Mouse (Mus musculus) right cerebral cortex, postnatal 36 days (tissue): ENCODE measurements around the gene Fam219a.
A peak's percentile ranks its signal among the peaks of the same experiment; 100 is the strongest.

Source experiments
- DNase-seq, 2 experiments: peaks; one replicate each; pipeline ENCODE4 v3.0.0; 2022; ENCODE audit warnings: low spot score in 2 of 2, mixed read lengths in 1 of 2

Gene Fam219a

DNA sequence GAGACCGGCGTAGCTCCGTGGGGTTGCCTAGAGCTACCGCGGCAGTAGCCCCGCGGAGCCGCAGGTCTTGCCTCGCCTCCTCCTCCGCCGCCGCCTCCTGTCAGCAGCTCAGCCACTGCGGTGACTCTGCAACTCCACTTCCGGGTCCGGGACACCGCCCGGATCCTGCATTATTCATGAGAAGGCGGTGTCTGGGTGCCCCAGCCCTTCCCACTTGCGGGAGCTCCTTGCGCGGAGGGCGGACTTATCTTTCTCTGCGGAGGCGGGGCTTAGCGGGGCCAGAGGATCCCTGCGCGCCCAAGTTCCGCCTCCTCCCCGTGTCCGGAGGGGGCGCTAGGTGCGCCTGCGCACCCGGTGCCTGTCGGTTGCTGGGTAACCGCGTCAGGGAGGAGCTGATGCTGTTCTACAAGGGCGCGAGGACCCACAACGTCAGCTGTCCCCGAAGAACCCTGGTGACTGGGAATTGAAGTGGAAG lies at the start of gene Fam219a, which contains the start of gene Dnaic1:
TSS of gene Fam219a (minus strand) at position 128 of the 475 bp plus-strand sequence.
TSS of gene Dnaic1 (plus strand) at position 365 of the 475 bp plus-strand sequence.
- DNase-seq, result peak; percentile 98 to 99

DNA sequence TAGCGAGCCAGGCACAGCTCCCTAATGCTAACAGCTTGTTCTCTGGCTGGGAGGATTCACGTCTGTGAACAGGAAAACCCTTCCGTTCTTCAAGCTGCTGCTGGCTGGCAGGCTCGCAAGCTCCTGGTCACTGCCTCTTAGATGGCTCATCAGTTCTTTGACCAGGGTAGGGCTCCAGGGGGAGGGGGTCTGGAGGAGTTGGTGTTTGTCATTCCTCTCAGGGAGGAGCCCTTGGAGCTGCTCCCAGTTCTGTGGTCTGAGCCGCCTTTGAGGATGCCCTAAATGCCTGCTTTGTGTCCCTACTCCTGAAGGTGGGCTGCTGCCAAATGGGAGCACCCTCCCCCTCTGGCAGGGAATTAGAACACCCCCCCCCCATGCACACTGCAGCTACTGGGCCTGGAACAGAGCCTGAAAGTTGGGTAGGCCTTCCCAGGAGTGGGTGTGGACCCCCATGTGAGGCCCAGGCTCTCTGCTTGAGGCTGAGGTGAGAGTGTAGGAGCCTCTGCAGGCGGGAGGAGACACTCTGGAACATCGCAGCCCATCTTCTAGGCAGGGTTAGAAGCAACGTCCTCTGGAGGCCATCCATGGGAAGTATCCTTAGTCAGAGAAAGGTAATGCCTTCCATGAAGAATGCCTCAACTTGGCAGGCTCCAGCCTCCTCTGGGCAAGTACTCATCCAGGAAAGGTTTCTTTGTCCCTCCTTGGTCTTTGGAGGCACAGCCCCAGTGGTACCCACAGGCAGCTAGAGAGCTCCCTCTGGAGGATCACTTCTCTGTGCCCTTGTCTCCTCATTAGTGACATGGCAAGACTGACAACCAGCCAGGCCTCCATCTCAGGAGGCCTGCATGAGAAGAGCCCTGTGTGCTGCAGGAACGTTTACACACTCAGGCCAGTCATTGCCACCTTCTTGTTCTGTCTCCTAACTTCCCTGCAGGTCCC lies 46.6 kb upstream of the Fam219a start:
- peak; percentile 74 to 81 for DNase-seq

DNA sequence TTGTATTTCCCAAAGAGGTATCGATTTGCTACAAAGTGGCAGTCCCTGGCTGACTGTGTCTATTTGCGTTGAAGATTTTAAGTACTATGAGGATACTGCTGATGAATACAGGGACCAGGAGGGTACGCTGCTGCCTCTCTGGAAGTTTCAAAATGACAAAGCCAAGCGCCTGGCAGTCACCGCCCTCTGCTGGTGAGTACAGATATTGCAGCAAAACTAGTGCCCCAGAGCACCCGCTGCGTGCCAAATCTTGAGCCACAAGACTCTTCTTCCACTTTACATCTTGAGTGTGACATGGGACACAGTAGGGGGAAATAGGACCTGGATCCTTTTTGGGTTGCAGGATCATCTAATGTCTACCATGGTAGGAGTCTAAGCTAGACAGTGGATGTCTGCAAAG lies 44.8 kb upstream of the Fam219a start:
- DNase-seq, result peak; percentile 72 to 73

DNA sequence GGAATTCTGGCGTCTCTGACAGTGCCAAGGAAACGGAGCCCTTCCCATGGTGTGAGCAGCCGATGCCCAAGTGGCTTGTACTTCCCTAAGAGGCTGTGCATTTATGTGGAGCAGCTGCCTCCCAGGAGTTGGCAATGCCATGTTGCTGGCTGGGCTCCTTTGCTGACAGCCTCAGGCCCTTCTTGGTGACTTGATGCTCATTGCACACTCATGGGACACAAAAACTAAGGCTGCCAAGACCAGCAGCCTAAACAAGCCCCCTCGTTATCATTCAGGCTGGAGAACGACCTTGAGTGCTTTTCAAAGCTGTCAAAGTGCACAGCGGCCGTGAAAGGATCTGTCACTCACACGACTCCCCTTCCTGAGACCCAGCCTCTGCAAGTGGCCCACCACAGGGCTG lies 42.8 kb upstream of the Fam219a start:
- DNase-seq, result no peak

DNA sequence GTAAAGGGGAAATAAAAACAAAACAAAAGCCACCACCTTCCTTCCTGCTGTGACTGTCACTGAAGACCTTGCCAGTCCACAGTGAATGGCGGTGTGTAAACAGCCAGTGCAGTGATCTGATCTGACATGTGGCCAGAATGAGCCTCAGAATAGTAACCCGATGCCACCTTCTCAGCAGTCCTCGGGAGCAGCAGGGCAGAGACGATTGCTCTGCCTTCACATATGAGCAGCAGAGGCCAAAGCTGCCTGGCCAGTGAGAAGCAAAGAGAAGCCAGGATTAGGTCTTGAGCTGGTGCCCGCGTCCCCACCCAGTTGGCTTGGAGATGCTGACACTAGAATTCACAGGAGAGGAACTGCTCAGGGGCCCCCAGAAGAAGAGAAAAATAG lies 41.2 kb upstream of the Fam219a start:
- DNase-seq, result no peak

DNA sequence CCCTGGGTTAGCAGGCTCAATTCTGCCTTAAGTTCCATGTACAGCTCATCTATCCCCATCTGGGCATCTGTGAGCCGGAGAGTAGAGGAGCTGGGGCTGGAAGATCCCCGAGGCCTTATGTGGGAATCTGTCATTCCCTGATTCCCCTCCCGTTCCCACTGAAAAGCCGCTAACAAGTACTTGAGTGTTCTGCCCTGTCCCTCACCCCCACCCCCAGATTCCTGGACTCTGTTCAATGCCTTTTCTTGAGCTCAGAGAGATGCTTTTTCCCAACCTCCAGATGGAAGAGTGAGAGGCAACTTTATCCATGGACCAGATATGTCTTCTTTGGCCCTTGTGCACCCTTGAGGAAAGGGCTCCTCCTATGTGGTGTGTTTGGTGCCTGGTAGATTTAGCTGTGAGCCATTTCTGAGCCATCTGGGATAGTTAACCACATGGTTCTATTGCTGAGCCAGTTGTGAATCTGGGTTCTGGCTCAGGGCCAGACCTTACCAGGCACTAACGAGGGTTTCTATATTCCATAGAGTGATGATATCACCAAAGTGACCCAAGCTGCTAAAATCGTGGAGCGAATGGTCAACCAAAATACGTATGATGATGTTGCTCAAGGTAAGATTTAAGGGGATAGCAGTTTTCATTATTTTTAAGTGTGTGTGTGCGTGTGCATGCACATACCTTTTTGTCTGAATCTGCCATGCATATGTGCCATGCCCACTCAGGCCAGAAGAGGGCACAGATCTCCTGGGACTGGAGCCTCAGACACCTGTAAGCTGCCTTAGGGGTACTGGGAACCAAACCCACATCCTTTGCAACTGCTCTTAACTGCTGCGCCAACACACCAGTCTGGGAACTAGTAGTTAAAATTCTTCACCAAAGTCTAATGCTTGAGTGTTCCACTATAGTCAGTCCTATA lies 40.6 kb upstream of the Fam219a start:
- DNase-seq, result no peak

DNA sequence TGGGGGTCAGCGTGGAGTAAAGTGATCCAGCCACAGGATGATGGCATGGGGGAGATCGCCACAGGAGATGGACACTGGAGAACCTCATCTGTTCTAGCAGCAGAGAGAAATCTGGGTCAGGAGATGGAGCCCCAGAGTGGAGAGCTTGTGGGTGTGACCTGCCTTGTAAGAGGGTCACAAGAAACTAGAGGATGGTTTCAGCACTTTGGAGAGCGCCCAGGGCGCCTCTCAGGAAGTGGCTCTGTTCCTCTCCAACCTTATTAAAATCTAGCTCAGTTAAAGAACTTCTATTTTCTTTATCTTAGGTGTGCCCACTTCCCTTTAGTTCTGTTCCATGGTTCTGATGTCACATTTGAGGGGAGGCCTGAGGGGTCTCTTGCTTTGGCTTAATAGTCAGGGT lies 37.4 kb upstream of the Fam219a start:
- no peak for DNase-seq

DNA sequence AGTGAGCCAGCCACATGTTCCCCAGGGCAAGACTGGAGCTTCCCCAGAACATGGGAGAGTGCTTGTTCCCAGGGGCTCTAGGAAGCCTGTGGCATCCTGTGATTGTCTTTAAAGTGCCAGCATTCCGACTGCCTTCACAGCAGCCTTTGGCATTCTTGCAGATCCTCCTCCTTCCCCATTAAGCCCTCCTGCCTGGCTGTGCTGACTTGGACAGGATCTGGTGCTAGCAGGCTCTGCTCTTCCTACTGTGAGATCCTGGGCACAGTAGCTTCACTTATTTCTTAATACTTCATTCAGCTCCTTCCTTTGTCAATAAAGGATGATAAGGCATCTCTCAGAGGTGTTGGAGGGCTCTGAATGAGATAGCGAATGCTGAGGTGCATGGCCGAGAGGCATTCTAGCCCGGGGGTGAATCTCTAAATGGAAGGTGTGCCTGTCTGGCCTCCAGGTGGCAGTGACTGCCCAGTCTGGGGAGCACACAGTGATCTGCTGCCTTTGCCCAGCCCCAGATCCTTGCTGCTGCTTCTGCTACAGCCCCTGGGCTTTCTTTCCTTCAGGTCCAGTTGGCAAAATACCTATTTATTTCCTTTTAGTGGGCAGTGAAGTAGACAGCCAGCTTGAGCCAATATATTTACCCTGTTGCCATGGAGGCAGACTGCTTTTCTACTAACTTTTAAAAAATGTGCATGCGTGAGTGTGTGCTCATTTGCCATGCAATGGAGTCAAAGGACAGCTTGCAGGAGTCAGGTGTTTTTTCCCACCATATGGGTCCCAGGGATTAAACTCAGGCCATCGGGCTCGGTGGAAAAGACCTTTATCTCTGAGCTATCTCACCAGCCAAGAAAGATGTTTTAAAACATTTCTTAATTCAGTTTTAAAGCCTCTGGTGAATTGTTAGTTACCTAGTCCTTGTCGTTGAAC lies 35.4 kb upstream of the Fam219a start:
- DNase-seq, result no peak

DNA sequence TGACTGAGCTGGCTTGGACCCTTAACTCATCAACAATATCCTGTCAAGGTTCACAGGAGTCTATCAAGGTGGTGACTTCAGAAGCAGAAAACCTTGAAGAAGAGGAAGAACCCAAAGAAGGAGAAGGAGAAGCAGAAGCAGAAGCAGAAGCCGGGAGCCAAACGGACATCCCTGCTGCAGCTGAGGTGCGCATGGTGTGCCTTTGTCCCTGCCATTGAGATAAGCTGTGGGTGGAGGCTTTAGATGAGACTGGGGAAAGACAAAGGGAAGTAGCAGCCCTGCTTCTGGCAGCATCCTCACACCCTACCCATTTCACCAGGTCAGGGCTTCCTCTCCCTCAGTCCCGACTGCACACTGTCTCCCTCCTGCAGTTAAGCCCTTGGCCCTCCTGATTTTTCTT lies 33.5 kb upstream of the Fam219a start:
- no peak for DNase-seq

DNA sequence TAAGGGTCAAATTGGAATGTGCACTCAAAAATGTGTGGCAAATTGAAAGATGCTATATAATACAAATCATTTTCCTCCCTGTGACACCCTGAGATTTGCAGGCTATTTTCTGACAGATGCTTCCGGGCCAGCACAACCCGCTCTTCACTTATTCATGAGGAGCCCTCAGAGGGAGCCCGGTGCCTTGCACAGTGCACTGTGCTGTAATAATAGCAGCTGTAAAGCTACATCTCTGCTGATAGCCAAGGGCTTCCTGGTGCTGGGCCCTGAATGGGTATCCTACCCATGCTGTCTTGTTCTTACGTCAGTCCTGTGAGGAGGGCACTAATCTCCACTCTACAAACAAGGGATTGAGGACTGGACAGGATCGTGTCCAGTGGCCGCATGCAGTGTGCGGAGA lies 14.0 kb upstream of the Fam219a start:
- no peak for DNase-seq

DNA sequence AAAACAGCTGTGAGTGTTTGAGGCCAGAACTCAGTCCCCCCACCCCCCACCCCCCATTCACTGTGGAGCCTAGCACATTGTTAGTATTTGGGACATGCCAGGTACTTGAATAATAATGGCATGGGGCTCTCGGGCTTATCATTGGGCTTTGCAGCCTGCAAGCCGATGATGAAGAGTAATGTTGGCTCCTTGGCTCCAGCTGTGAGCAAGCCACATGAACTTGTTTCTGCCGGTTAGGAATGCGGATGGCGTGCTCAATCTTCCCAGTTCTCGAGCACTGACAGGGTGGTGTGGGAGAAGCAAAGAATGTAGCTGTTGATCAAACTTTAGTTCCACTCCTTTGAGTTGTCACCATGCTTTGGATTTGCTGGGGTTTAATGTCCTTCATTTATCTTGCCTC lies 6.6 kb upstream of the Fam219a start:
- DNase-seq, result no peak

DNA sequence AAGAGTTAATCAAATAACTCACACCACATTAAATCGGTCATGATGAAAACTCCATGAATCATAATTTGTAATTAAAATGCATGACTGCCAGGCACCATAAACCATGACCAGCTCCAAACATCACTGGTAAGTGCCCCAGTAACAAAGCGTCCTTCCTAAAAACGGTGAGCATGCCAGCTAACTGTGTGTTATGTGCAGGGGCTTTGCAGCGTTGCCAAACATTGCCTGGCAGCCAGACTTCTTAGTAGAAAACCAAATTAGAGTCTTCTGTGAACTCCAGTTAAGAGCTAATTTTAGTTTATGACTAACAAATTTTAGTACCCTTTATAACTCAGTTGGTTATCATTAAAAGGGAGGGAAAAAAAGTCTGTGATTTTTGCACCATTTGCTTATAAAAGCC lies 4.2 kb upstream of the Fam219a start:
- no peak for DNase-seq

DNA sequence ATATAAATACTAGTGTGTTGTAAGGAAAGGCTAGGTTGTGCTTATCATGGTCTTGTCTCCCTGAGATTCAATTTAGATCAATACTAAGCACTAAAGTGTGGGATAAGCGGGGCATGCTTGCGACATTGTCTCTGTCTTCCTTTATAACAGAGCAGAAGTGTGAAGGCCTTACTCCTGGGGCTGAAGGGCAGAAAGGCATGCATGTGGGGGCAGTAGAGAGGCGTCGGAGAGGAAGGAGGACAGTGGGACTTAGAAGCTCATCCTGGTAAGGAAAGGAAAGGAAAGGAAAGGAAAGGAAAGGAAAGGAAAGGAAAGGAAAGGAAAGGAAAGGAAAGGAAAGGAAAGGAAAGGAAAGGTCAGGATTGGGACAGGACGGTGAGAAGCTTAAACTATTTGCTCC lies 2.2 kb upstream of the Fam219a start:
- DNase-seq, result no peak

DNA sequence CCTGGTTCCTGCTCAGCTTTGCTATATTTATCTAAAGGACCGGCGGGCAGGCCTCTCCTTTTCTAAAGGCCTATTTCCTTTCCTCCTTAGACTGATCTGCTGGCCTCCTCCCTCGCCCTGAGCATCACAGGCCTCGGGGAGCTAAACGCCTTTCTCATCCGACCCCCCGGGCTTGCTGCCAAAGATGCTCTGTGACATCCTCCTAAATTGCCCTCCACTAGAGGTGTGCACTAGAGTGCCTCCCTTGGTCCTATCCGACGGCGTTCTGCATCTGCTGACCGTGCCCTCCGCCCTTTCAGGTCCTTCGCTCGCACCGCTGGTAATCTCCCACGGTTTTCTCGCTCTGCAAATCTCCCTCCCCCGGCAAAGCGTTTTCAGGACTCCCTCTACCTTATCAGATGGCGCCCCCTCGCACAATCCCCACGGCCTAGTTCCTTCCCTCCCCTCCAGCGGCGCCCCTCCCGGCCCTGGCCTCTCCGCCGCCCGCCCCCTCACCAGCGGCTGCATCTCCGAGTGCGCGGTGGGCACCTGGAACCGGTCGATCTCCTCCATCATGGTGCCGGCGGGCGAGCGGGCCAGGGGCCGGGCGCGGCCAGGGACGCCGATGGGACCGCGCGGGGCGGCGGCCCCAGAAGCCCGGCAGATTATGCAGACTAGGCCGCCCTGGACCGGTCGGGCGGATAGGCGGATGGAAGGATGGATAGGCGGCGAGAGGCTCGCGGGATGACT lies 492 bp downstream of the Fam219a start:
- no peak for DNase-seq

DNA sequence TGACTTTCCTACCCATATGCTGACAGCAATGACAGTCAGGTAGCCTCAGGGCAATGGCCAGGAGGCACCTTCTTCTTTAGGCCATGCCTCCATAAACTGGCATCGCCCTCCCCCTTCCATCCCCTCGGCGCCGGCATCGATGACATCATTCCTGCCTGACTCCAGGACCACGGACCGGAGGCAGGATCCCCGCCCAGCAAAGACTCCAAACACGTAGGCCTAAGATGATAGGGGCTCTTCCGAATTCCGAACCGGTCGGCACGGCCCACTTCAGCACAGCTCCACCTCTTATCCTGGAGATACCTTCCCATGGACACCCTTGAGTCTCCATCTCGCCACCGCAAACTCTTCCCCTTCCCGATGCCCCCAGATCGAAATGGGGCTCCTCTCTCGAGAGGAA lies 1.1 kb downstream of the Fam219a start:
- DNase-seq, result peak; percentile 53 to 63

DNA sequence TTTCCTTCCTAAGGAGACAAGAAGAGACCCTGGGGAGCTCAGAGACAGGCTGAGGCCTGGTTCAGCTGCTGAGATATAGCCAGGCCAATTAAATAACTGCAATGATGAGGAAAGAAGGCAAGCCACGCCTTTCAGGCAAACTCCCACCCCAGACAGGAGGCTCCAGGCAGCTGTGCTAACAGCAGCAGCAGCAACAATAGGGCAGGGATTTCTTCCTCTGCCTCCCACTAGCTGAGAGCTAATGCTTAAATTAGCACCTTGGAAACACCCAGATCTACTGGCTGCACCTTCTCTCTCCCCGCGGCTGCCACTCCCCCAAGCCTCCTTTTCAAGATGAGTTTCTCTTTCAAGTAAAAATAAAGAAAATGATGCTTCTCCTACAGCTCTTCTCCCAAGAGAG lies 3.2 kb downstream of the Fam219a start:
- DNase-seq, result peak; percentile 44 to 52

DNA sequence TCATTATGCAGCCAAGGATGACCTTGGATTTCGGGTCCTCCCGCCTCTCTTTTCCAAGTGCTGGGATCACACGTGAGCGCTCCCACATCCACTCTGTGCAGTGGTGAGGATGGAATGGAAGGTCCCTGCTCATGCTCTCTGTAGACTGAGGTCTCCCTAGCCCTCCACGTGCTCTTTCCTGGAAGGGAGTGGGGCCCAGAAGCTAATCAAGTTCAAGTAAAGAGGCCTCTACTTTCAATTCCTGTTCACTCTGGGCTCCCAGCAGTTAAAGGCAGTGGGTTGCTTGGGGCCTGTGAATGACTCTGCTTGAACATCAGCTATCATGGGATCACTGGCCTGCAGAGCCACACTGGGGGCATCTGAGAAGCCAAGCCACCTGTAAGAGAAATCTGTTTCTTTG lies 6.0 kb downstream of the Fam219a start:
- DNase-seq, result no peak

DNA sequence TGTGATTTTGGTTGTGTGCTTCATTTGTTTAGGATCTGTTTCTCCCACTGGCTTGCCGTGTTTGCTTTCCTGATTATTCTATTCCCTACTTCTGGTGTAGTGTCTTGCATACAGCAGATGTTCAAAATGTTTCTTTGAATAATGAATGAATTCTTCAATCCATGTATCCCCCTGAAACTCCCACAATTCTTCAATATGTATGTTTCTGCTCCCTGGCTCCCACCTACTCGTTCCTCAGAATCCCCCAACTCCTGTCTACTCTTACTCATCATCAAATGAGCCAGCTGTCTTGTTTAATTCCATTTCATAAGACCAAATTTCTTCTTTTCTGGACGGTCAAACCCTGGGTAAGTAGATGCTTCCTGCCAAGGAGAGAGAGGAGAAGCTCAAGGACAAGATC lies 12.2 kb downstream of the Fam219a start:
- no peak for DNase-seq

DNA sequence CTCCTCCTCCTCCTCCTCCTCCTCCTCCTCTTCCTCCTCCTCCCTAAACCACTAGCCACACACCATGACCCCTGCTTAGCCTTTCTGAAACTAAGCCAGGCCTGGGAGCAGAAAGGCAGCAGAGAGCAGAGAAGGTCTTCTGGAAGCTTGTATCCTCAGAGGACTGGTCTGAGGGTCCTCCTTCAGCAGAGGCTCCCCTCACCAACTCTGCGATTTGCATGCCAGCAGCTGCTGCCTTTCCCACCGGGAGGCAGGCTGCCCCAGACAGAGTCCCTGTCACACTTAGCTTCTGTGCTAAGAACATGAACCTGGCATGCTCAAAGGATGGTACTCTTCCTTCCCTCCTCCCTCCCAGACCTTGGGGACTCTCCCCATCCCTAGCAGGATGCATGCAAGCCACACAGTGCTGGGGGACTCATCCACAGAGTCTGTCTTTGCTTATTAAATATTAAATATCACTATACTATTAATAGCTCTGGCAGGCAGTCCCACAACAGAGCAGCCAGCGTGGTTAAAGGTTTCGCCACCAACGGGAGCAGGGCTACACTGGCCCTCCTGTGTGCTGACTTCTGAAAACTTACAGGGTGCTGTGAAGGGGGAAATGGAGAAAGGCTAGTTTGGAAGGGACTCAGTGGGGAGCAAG lies 12.9 kb downstream of the Fam219a start:
- no peak for DNase-seq

DNA sequence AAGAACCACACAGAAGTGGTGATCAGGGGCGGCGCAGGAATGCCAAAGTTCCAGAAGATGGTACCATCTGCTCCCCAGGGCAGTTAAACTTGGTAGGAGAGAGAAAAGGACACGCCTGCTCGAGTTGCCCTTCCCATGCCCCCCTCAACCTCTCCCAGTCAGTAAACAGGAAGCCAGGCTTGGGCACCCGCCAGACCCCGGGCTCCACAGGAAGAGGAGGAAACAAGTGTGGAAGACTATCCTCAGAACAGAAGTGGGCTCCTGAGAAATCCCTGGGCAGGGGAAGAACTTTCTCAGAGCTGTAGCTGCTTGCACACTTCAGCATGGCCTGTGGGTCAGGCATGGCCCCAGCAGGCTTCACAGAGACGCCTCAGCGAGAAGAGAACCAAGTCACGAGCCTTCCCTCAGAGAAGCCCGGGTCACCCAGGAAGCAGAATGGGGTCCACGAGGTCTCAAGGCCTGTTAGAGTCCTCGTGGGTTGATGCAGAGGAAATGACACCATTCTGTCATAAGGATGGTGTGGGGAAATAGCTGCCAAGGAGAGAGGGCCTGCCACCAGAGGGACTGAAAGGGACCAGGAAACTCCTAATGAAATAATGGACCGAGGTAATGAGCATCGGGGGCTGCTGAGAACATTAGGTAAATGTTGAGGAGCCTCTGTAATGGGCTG lies 14.2 kb downstream of the Fam219a start:
- no peak for DNase-seq
